Mouse (Mus musculus) liver, postnatal 0 days (tissue): ENCODE results near the gene Itgb2l.

Source experiments
- CTCF ChIP-seq: sonication (generic); IDR thresholded peaks from 2 replicates; pipeline ENCODE4 v1.5.1; 2016; ENCODE audit warnings: antibody characterized with exemption, low read depth
- EP300 ChIP-seq: IDR thresholded peaks from 2 replicates; pipeline ENCODE4 v1.6.1; 2016; ENCODE audit warnings: antibody characterized with exemption, low read depth, mild to moderate bottlenecking

DNA sequence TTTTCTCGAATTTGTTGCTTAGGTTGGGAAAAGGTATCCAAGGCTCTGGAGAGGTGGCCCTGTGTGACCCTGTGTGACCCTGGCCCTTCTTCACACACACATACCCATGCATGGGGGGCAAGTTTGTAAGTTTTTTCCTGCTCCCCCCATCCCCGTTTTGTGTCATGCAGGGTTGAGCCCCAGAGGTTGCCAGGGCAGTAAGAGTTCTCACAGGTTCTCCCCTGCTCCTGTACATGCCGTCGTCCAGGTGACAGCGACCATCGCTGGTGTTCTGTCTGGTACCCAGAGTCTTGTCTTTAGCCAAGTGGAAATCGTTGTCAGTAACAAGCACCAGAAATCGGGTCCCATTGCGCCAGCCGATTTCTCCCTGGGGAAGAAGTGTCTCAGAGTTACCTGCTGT is 10.2 kb downstream of the Itgb2l start:
- TF ChIP-seq CTCF (no peak), EP300 (no peak)
